Mouse (Mus musculus): ENCODE measurements around the gene Ints3.
A peak's percentile ranks its signal among the peaks of the same experiment; 100 is the strongest.

DNA sequence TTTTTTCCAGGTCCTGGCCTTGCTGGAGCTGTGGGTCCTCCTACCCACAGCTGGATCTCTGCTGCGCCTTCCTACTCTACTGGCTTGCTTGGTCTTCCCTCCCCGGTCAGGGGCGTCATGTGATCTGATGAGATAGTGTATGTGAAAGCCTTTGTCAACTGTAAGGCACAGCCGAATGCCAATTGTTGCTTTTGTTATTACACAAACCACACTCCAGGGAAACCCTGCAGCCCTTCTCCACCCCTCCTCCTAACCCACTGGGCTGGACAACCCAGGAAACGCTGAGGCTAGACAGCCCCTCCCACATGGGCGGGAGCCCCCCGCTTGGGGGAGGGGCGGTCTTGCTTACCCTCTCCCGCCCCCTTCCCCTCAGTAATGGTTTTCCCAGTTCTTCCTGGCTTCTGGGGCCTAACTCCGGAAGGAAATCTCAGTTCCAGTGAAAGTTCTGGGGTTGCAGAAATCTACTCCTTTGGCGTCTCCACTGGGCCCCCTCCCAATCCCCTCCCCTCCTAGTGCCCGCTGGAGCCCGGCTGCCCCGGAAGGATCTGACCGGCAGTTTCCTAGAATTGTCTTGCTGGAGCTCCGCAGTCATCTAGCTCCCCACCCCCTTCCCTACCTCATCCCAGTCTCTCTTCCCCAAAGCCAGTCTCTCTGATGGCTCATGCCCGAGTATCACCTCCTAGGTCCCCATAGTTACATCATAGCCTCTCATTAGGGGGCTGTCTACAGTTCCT lies 13.1 kb upstream of the Ints3 start:
- TF ChIP-seq CTCF (IDR thresholded peaks at IDR 0.05; ENCODE audit: borderline replicate concordance, extremely low read depth, insufficient read depth, insufficient read length) (no peak), POLR2A (IDR thresholded peaks at IDR 0.05; ENCODE audit: borderline replicate concordance, extremely low read depth, insufficient read depth, insufficient read length, poor library complexity, severe bottlenecking) (peak; percentile 28; the same call in 1 of the 2 replicates)
